Mouse (Mus musculus): ENCODE results near the gene Agpat2. TPM values are rescaled to one million over a fixed set of nuclear protein-coding genes. Genes with fewer than 3 reads are reported as not detected.

Agpat2 gene
- polyA plus RNA-seq (2015; fragmentation: Nextera tagmentation; extraction: Ambion mirVana), result 58.3 and 65.7 TPM in 2 replicates

GRCm38 (mm10) chr2:26603720-26604671 is at the start of gene Agpat2:
TSS of gene Agpat2 (minus strand) at chr2:26604417.
- Histone ChIP-seq H3K4me3 (ENCODE audit: low read depth, low read length) (peak within 1 kb of the TSS; percentile 66), H3K27me3 (ENCODE audit: control insufficient read depth, insufficient read depth, low read depth, low read length) (peaks cover 14% of the 10 kb centered on the region), H3K4me2 (ENCODE audit: low read depth, low read length) (peak within 1 kb of the TSS; percentile 70), H3K9me3 (replicated peaks; ENCODE audit: control insufficient read depth, low read length) (no peaks in the 10 kb centered on the region), H3K27ac (ENCODE audit: low read length) (peak within 1 kb of the TSS; percentile 88), H3K9ac (ENCODE audit: low read depth, low read length) (peak within 1 kb of the TSS; percentile 72), H3K4me1 (ENCODE audit: control insufficient read depth, low read depth, low read length) (peaks cover 9% of the 10 kb centered on the region), H3K36me3 (ENCODE audit: control insufficient read depth, insufficient read depth) (no peaks in the 10 kb centered on the region)
- ATAC-seq (ENCODE audit: low read depth), result peak; percentile 79
- WGBS (ENCODE audit: insufficient replicate concordance), result 1% methylated on average over 79 of the region's 103 CpGs

GRCm38 (mm10) chr2:26646643-26647293 is 42.6 kb upstream of the Agpat2 start:
- no peaks in the 10 kb centered on the region for H3K27me3 ChIP-seq (ENCODE audit: control insufficient read depth, insufficient read depth, low read depth, low read length)
- ATAC-seq (ENCODE audit: low read depth), result peak; percentile 87
- H3K36me3 ChIP-seq (ENCODE audit: control insufficient read depth, insufficient read depth), result no peaks in the 10 kb centered on the region
- no peak overlapping the region for H3K9ac ChIP-seq (ENCODE audit: low read depth, low read length)
- WGBS (ENCODE audit: insufficient replicate concordance), result 16% methylated on average over 3 of the region's 3 CpGs
- H3K4me3 ChIP-seq (ENCODE audit: low read depth, low read length), result no peak overlapping the region
- no peaks in the 10 kb centered on the region for H3K9me3 ChIP-seq (replicated peaks; ENCODE audit: control insufficient read depth, low read length)
- no peak overlapping the region for H3K27ac ChIP-seq (ENCODE audit: low read length)
- no peak overlapping the region for H3K4me2 ChIP-seq (ENCODE audit: low read depth, low read length)
- H3K4me1 ChIP-seq (ENCODE audit: control insufficient read depth, low read depth, low read length), result no peaks in the 10 kb centered on the region

DNA sequence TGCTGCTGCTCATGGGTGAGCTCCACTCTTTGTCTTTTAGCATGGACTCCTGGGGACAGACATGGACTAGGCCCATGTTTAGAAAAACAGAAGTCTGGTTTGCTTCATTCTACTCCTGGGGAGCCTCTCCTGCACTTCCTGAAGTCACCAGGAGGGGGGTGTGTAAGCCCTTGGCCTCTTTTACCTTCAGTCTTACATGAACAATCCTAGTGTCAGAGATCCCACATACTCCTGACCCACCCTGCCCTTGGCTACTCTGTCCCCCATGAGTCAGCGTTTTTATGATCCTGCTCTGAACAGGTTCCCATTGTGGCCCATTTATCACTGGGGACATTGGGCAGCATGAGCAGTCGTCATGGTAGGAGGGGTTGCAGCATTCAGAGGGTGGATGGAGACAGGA is 39.7 kb upstream of the Agpat2 start:
- Histone ChIP-seq H3K4me2 (ENCODE audit: low read depth, low read length) (no peak overlapping the region), H3K9me3 (replicated peaks; ENCODE audit: control insufficient read depth, low read length) (no peaks in the 10 kb centered on the region), H3K36me3 (ENCODE audit: control insufficient read depth, insufficient read depth) (no peaks in the 10 kb centered on the region), H3K4me1 (ENCODE audit: control insufficient read depth, low read depth, low read length) (peaks cover 10% of the 10 kb centered on the region), H3K27me3 (ENCODE audit: control insufficient read depth, insufficient read depth, low read depth, low read length) (no peaks in the 10 kb centered on the region), H3K27ac (ENCODE audit: low read length) (no peak overlapping the region), H3K9ac (ENCODE audit: low read depth, low read length) (no peak overlapping the region), H3K4me3 (ENCODE audit: low read depth, low read length) (no peak overlapping the region)
- 50% methylated on average over 2 of the region's 2 CpGs for WGBS (ENCODE audit: insufficient replicate concordance)
- ATAC-seq (ENCODE audit: low read depth), result no peak

DNA sequence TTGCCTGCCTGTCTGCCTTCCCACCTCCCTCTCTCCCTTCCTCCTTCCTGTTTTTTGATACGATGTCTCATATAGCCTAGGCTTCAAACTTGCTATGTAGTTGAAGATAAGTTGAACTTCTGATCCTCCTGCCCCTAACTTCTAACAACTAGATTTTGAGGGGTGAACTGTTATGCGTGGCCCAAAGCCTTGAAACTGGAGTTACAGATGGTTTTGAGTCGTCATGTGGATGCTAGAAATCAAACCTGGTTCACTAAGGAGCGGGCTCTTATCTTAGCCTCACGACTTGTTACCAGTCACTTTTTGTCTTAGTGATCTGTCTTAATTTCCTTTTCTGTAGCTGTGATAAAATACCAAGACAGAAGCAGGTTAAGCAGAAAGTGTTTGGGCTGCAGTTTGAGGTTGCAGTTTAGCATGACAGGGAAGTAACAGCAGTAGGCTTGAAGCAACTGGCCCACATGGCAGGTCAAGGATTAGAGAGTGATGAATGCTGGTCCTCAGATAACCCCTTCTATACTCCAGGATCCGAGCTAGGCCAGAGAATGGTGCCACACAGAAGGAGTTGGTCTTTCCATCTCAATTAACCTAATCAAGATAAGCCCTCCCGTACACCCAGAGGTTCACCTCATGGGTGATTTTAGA is 36.9 kb upstream of the Agpat2 start:
- no peak overlapping the region for H3K27ac ChIP-seq (ENCODE audit: low read length)
- H3K4me1 ChIP-seq (ENCODE audit: control insufficient read depth, low read depth, low read length), result peaks cover 19% of the 10 kb centered on the region
- H3K27me3 ChIP-seq (ENCODE audit: control insufficient read depth, insufficient read depth, low read depth, low read length), result no peaks in the 10 kb centered on the region
- H3K36me3 ChIP-seq (ENCODE audit: control insufficient read depth, insufficient read depth), result peaks cover 9% of the 10 kb centered on the region
- no peak for ATAC-seq (ENCODE audit: low read depth)
- no peak overlapping the region for H3K4me3 ChIP-seq (ENCODE audit: low read depth, low read length)
- H3K4me2 ChIP-seq (ENCODE audit: low read depth, low read length), result no peak overlapping the region
- WGBS (ENCODE audit: insufficient replicate concordance), result 24% methylated on average over 7 of the region's 7 CpGs
- H3K9me3 ChIP-seq (replicated peaks; ENCODE audit: control insufficient read depth, low read length), result no peaks in the 10 kb centered on the region
- no peak overlapping the region for H3K9ac ChIP-seq (ENCODE audit: low read depth, low read length)

- no peaks in the 10 kb centered on the region for H3K27me3 ChIP-seq (ENCODE audit: control insufficient read depth, insufficient read depth, low read depth, low read length)
- peak; percentile 76 for ATAC-seq (ENCODE audit: low read depth)
- H3K9ac ChIP-seq (ENCODE audit: low read depth, low read length), result peak overlapping the region; percentile 77
- peak overlapping the region; percentile 82 for H3K4me3 ChIP-seq (ENCODE audit: low read depth, low read length)
- WGBS (ENCODE audit: insufficient replicate concordance), result 4% methylated on average over 49 of the region's 49 CpGs
- peaks cover 19% of the 10 kb centered on the region for H3K4me1 ChIP-seq (ENCODE audit: control insufficient read depth, low read depth, low read length)
- H3K36me3 ChIP-seq (ENCODE audit: control insufficient read depth, insufficient read depth), result peaks cover 13% of the 10 kb centered on the region
- peak overlapping the region; percentile 70 for H3K4me2 ChIP-seq (ENCODE audit: low read depth, low read length)
- no peaks in the 10 kb centered on the region for H3K9me3 ChIP-seq (replicated peaks; ENCODE audit: control insufficient read depth, low read length)
- H3K27ac ChIP-seq (ENCODE audit: low read length), result peak overlapping the region; percentile 51; the same call in 1 of the 2 replicates
These were observed 35.9 kb upstream of the Agpat2 start for GRCm38 (mm10) chr2:26639838-26640830.

GRCm38 (mm10) chr2:26639083-26639482 is 34.9 kb upstream of the Agpat2 start:
- peak overlapping the region; percentile 19; the same call in 1 of the 2 replicates for H3K27ac ChIP-seq (ENCODE audit: low read length)
- peak overlapping the region; percentile 77 for H3K9ac ChIP-seq (ENCODE audit: low read depth, low read length)
- 2% methylated on average over 8 of the region's 8 CpGs for WGBS (ENCODE audit: insufficient replicate concordance)
- H3K9me3 ChIP-seq (replicated peaks; ENCODE audit: control insufficient read depth, low read length), result no peaks in the 10 kb centered on the region
- ATAC-seq (ENCODE audit: low read depth), result peak; percentile 59
- H3K36me3 ChIP-seq (ENCODE audit: control insufficient read depth, insufficient read depth), result peaks cover 13% of the 10 kb centered on the region
- H3K27me3 ChIP-seq (ENCODE audit: control insufficient read depth, insufficient read depth, low read depth, low read length), result no peaks in the 10 kb centered on the region
- H3K4me3 ChIP-seq (ENCODE audit: low read depth, low read length), result peak overlapping the region; percentile 82
- H3K4me2 ChIP-seq (ENCODE audit: low read depth, low read length), result peak overlapping the region; percentile 70
- peaks cover 19% of the 10 kb centered on the region for H3K4me1 ChIP-seq (ENCODE audit: control insufficient read depth, low read depth, low read length)

DNA sequence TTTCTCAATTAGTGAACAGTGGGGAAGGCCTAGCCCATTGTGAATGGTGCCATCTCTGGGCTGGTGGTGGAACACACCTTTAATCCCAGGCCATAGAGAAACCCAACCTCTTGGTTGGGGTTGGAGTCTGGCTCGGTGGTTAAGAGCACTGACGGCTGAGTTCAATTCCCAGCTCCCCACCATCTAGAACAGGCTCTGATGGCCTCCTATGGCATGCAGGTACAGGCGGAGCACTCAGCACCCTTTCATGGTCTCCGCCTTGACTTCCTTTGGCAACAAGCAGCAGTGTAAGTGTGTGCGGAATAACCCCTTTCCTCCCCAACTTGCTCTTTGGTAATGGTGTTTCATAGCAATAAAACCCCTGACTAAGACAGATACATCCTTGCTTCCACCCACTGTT is 34.4 kb upstream of the Agpat2 start:
- H3K4me1 ChIP-seq (ENCODE audit: control insufficient read depth, low read depth, low read length), result peaks cover 19% of the 10 kb centered on the region
- H3K27ac ChIP-seq (ENCODE audit: low read length), result no peak overlapping the region
- H3K36me3 ChIP-seq (ENCODE audit: control insufficient read depth, insufficient read depth), result peaks cover 13% of the 10 kb centered on the region
- H3K4me2 ChIP-seq (ENCODE audit: low read depth, low read length), result peak overlapping the region; percentile 70
- H3K9me3 ChIP-seq (replicated peaks; ENCODE audit: control insufficient read depth, low read length), result no peaks in the 10 kb centered on the region
- peak overlapping the region; percentile 77 for H3K9ac ChIP-seq (ENCODE audit: low read depth, low read length)
- WGBS (ENCODE audit: insufficient replicate concordance), result 32% methylated on average over 5 of the region's 5 CpGs
- no peak for ATAC-seq (ENCODE audit: low read depth)
- H3K27me3 ChIP-seq (ENCODE audit: control insufficient read depth, insufficient read depth, low read depth, low read length), result no peaks in the 10 kb centered on the region
- H3K4me3 ChIP-seq (ENCODE audit: low read depth, low read length), result peak overlapping the region; percentile 82

DNA sequence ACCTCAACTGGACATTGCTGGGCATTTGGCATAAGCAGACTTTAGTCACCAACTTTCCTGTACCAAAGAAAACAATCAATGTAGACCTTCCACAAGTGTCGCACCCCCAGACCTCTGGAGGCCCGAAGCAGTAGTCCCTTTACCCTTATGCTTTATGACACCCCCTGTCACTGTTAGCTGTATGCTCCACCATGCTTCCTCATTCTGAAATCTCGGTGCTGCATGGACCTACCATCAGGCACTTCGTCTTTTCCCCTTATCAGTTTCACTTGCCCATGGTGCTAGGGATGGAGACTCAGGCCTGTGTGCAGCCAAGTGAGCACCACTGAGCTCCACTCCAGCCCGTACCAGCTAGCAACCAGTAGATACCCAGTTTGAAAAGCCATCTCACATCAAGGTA is 33.8 kb upstream of the Agpat2 start:
- no peak for ATAC-seq (ENCODE audit: low read depth)
- Histone ChIP-seq H3K27me3 (ENCODE audit: control insufficient read depth, insufficient read depth, low read depth, low read length) (no peaks in the 10 kb centered on the region), H3K27ac (ENCODE audit: low read length) (no peak overlapping the region), H3K4me3 (ENCODE audit: low read depth, low read length) (peak overlapping the region; percentile 3; the same call in 1 of the 2 replicates), H3K36me3 (ENCODE audit: control insufficient read depth, insufficient read depth) (peaks cover 13% of the 10 kb centered on the region), H3K9ac (ENCODE audit: low read depth, low read length) (no peak overlapping the region), H3K4me2 (ENCODE audit: low read depth, low read length) (peak overlapping the region; percentile 70), H3K9me3 (replicated peaks; ENCODE audit: control insufficient read depth, low read length) (no peaks in the 10 kb centered on the region), H3K4me1 (ENCODE audit: control insufficient read depth, low read depth, low read length) (peaks cover 19% of the 10 kb centered on the region)
- WGBS (ENCODE audit: insufficient replicate concordance), result 45% methylated on average over 5 of the region's 5 CpGs

Measured in liver, embryonic 16.5 days (tissue).